Mouse (Mus musculus) heart, embryonic 10.5 days (tissue): ENCODE results near the gene Peli2. TPM values are rescaled to one million over a fixed set of nuclear protein-coding genes. Genes with fewer than 3 reads are reported as not detected.

ENCODE experiments used
- DNase-seq: peaks from one replicate; pipeline ENCODE4 v3.0.0-alpha.2; 2017; ENCODE audit warnings: low spot score
- H3K27ac ChIP-seq: fragments of 300-500 bp; sonication (generic); 2 replicates; pipeline ENCODE4 v1.5.1; 2016; ENCODE audit warnings: mild to moderate bottlenecking
- H3K27me3 ChIP-seq: fragments of 300-500 bp; sonication (generic); 2 replicates; pipeline ENCODE4 v1.6.1; 2016; ENCODE audit warnings: mild to moderate bottlenecking; ENCODE audit not compliant: poor library complexity, insufficient read depth, severe bottlenecking
- H3K36me3 ChIP-seq: fragments of 300-500 bp; sonication (generic); 2 replicates; pipeline ENCODE4 v1.6.1; 2016; ENCODE audit warnings: mild to moderate bottlenecking, moderate library complexity
- H3K4me1 ChIP-seq: fragments of 300-500 bp; sonication (generic); 2 replicates; pipeline ENCODE4 v1.6.1; 2016; ENCODE audit warnings: mild to moderate bottlenecking
- H3K4me3 ChIP-seq: fragments of 300-500 bp; sonication (generic); 2 replicates; pipeline ENCODE4 v1.5.1; 2016; ENCODE audit warnings: mild to moderate bottlenecking, moderate library complexity
- H3K9me3 ChIP-seq: fragments of 300-500 bp; sonication (generic); 2 replicates; pipeline ENCODE4 v1.6.1; 2016; ENCODE audit warnings: mild to moderate bottlenecking, moderate library complexity
- whole genome bisulfite sequencing: fragments of 180-500 bp; shearing (Covaris S2); methylation state at CpG from one replicate; pipeline ENCODE4 v1.1.7; 2016; 5-methylcytosine and 5-hydroxymethylcytosine counted together
- polyA plus RNA-seq: library from polyadenylated mRNA; unstranded; fragments of >200 nt; fragmentation: Nextera tagmentation; extraction: Ambion mirVana; gene quantifications from 2 replicates; pipeline ENCODE4 v1.2.1, GENCODE M21; 2016

The Peli2 gene
- polyA plus RNA-seq, 1 experiment from 2014 or later = 5.0 TPM

GRCm38 (mm10) chr14:48117986-48118385, 2.6 kb upstream of the Peli2 start:
- Histone ChIP-seq H3K9me3 (no peaks in the 10 kb centered on the region), H3K27me3 (peaks cover 8% of the 10 kb centered on the region; the same call in 1 of the 2 replicates), H3K36me3 (no peaks in the 10 kb centered on the region), H3K4me1 (peaks cover 17% of the 10 kb centered on the region), H3K27ac (no peak overlapping the region), H3K4me3 (no peak overlapping the region)
- 77% methylated on average over 5 of the region's 5 CpGs for WGBS
- DNase-seq = no peak

DNA sequence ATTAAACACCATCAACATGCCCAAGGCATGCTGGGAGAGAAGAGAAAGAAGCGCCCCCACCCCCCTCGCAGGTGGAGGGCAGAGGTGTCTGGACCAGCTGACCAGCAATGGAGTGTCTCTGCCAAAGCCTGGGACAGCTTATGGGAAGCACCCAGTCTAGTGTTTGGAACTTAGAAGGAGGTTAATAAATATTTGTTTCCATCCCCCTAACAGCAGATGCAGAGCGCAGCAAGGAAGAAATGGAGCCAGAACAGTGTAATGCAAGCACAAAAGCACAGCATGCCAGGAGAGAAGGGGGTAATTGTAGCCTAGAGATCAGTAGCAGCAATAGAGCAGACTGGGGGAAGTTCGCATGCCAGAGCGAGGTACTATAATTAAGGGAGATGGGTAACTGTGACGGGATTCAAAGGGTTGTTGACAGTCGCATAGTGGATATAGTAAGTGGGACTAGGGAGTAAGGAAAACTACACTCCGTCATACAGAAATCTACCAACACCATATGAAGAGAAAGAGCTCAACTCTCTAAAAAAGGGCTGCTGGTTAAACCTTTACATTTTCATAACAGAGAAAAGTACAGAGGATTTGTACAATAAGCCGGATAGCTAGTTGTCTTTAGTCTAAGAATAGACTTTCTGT, 1.5 kb upstream of the Peli2 start:
- Histone ChIP-seq H3K27me3 (peaks cover 12% of the 10 kb centered on the region; the same call in 1 of the 2 replicates), H3K4me1 (peaks cover 17% of the 10 kb centered on the region), H3K36me3 (no peaks in the 10 kb centered on the region), H3K9me3 (no peaks in the 10 kb centered on the region), H3K27ac (no peak overlapping the region), H3K4me3 (peak overlapping the region; percentile 89; the same call in 1 of the 2 replicates)
- 17% methylated on average over 9 of the region's 9 CpGs for WGBS
- no peak for DNase-seq

DNA sequence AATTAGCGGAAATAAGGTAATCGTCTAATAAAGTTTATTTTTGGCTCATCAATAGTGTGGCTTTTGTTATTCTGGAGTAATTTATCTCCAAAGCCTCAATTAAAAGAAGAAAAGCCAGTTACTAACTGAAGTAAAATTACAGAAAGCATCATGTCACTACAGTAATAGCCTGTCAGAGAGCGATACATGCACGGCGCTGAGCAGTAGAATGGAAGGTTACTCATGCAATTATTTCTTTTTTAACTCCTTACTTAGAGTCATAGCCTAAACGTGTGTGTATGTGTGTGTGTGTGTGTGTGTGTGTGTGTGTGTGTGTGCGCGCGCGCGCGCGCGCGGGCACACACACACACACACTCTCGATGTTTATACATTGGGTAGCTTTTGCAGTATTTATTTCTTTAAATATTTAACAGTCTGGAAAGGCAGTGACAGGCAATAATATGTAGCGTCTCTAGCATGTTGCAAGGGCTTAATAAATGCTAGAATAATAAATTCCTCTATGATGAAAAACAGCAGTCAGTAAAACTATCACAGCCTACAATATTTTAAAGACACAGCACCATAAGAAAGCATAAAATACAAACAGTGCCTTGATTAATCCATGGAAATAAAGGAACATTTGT, 864 bp upstream of the Peli2 start:
- WGBS = 21% methylated on average over 17 of the region's 17 CpGs
- peaks cover 22% of the 10 kb centered on the region for H3K4me1 ChIP-seq
- DNase-seq = no peak
- no peaks in the 10 kb centered on the region for H3K9me3 ChIP-seq
- H3K27ac ChIP-seq = no peak overlapping the region
- peak overlapping the region; percentile 89 for H3K4me3 ChIP-seq
- H3K36me3 ChIP-seq = no peaks in the 10 kb centered on the region
- peaks cover 13% of the 10 kb centered on the region; the same call in 1 of the 2 replicates for H3K27me3 ChIP-seq

DNA sequence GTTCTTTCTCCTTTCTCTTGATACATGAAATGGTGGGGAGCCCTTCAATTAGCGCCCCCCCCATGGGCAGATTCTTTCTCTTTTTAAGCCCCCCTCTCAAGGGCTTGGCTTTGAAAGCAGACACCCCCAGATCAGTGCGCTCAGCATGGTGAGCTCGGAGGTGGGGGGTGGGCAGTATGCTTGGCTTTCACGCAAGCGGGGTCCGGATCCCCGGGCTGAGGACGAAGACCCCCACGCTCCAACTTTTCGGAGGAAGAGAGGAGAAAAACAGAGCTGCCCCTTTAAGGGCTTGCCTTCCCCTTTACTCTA, 226 bp upstream of the Peli2 start:
- Histone ChIP-seq H3K9me3 (no peaks in the 10 kb centered on the region), H3K27ac (peak overlapping the region; percentile 90), H3K4me3 (peak overlapping the region; percentile 89), H3K27me3 (peaks cover 13% of the 10 kb centered on the region; the same call in 1 of the 2 replicates), H3K36me3 (no peaks in the 10 kb centered on the region), H3K4me1 (peaks cover 22% of the 10 kb centered on the region)
- no peak for DNase-seq
- WGBS = under 1% methylated on average over 10 of the region's 10 CpGs

GRCm38 (mm10) chr14:48121529-48122517, 1.2 kb downstream of the Peli2 start:
- no peak for DNase-seq
- Histone ChIP-seq H3K36me3 (no peaks in the 10 kb centered on the region), H3K4me3 (peak overlapping the region; percentile 89), H3K9me3 (no peaks in the 10 kb centered on the region), H3K4me1 (peaks cover 22% of the 10 kb centered on the region), H3K27ac (peak overlapping the region; percentile 90), H3K27me3 (peaks cover 13% of the 10 kb centered on the region)
- under 1% methylated on average over 32 of the region's 32 CpGs for WGBS

DNA sequence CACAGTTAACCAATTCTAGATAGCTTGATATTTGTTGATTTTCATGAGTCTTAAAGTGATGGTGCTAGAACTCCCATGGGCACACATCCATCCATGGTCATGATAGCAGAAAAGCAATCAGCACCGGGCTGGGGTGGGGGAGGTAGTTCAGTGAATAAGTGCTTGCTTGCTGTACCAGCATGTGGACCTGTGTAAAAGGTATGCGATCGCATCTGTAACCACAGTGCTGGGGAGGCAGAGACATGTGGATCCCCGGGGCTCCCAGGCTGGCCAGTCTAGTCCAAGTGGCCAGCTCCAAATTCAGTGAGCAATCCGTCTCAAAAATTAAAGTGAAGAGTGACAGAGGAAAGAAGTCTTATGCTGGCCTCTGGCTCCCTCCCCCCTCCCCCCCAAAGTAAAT, 3.4 kb downstream of the Peli2 start:
- peaks cover 20% of the 10 kb centered on the region for H3K27me3 ChIP-seq
- H3K36me3 ChIP-seq = no peaks in the 10 kb centered on the region
- peaks cover 17% of the 10 kb centered on the region for H3K4me1 ChIP-seq
- H3K27ac ChIP-seq = no peak overlapping the region
- WGBS = 60% methylated on average over 5 of the region's 5 CpGs
- no peak overlapping the region for H3K4me3 ChIP-seq
- no peaks in the 10 kb centered on the region for H3K9me3 ChIP-seq
- no peak for DNase-seq

GRCm38 (mm10) chr14:48124816-48125215, 4.2 kb downstream of the Peli2 start:
- Histone ChIP-seq H3K4me1 (peaks cover 19% of the 10 kb centered on the region), H3K36me3 (no peaks in the 10 kb centered on the region), H3K4me3 (no peak overlapping the region), H3K9me3 (no peaks in the 10 kb centered on the region), H3K27ac (no peak overlapping the region), H3K27me3 (peaks cover 21% of the 10 kb centered on the region)
- WGBS = 72% methylated on average over 4 of the region's 4 CpGs
- DNase-seq = no peak

DNA sequence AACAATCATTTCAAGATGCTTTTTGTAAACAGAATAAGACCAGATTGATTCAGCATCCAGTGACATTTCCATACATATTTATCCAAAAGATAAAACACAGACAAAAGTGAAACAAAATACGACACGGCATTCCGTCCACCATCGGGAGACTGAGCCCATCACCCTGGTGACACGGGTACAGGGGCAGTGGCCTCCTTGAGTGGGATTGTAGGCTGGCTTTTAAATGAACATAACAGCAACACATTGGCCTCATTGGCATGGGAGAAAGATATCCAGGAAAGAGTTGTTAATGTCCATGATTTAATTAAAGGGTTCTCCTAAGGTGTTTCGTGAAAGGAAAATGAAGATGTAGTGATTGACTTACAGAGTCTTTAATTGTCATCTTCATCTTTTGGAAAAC, 5.3 kb downstream of the Peli2 start:
- WGBS = 91% methylated on average over 6 of the region's 6 CpGs
- H3K4me1 ChIP-seq = peaks cover 27% of the 10 kb centered on the region
- DNase-seq = no peak

DNA sequence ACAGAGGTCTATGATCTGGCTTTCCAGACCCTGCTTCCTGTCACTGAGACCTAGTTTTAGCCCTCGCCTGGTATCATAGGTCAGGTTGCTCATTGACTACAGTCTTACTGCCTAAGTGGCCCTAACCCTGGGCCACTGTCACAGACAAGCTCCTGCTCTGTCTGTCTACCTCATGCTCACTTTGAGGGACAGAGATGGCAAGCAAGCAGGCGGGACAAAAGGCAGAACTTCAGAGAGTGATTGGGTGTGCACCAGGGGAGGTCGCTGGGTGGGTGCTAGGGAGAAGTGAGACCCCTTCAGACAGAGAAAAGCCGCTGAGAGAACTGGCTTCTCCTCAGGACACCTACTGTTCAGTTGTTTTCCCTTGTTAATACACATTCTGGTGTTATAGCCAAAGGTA, 6.3 kb downstream of the Peli2 start:
- H3K27me3 ChIP-seq = peaks cover 35% of the 10 kb centered on the region
- 63% methylated on average over 4 of the region's 4 CpGs for WGBS

More for the DNA sequence above, 5.3 kb downstream of the Peli2 start:
- Histone ChIP-seq H3K27ac (no peak overlapping the region), H3K4me3 (no peak overlapping the region), H3K27me3 (peaks cover 27% of the 10 kb centered on the region), H3K36me3 (no peaks in the 10 kb centered on the region), H3K9me3 (no peaks in the 10 kb centered on the region)

DNA sequence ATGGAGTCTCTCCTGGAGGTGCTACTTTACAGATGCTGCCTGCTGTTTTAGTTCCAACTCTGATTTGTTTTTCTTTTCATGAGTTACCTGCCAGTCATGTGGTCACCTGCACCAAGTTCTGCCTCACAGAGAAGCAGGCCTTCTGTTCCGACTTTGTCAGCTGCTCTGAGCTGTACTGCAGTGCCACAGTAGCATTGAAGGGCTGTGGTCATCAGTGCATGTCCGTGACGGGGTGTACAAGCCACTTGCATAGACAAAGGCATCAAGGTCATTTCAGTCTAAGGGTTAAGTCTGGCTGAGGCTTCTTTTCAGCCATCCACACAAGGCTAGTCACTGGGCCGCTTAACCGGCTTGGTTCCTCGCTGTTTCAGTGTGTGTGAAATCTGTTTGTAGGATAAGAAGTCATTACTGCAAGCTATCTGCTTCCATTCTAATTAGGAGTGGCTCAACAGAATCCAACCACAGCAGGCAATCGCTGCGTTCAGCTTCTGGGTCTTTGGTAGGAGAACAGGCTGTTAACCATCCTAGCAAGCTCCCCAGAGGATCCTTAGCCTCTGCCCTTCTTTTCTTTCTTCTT, 7.1 kb downstream of the Peli2 start:
- Histone ChIP-seq H3K27me3 (peaks cover 35% of the 10 kb centered on the region), H3K36me3 (no peaks in the 10 kb centered on the region), H3K27ac (no peak overlapping the region), H3K9me3 (no peaks in the 10 kb centered on the region), H3K4me1 (peaks cover 32% of the 10 kb centered on the region), H3K4me3 (no peak overlapping the region)
- DNase-seq = no peak
- 62% methylated on average over 8 of the region's 8 CpGs for WGBS

More for the DNA sequence above, 6.3 kb downstream of the Peli2 start:
- Histone ChIP-seq H3K4me1 (peaks cover 31% of the 10 kb centered on the region), H3K27ac (no peak overlapping the region), H3K4me3 (no peak overlapping the region), H3K36me3 (no peaks in the 10 kb centered on the region), H3K9me3 (no peaks in the 10 kb centered on the region)
- DNase-seq = no peak

DNA sequence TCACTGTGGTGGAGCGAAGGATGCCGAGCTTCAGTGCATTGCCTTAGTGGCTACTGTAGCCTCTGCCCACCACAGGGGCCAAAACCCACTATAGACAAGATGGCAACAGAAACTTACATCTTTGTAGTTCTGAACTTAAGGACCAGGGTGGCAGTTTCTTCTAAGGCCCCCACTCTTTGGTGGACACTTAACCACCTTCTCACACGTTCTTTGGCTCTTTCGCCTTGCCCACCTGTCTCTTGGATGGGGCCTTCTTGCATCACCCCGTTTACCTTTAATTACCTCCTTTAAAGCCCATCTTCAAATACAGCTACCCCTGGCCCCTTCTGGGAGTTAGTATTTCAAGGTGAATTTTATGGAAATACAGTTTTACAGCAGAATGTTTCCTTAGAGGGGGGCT, 8.1 kb downstream of the Peli2 start:
- Histone ChIP-seq H3K36me3 (no peaks in the 10 kb centered on the region), H3K4me3 (no peak overlapping the region), H3K27me3 (peaks cover 31% of the 10 kb centered on the region), H3K27ac (no peak overlapping the region), H3K9me3 (no peaks in the 10 kb centered on the region), H3K4me1 (peaks cover 40% of the 10 kb centered on the region)
- DNase-seq = no peak
- WGBS = 94% methylated on average over 5 of the region's 5 CpGs

DNA sequence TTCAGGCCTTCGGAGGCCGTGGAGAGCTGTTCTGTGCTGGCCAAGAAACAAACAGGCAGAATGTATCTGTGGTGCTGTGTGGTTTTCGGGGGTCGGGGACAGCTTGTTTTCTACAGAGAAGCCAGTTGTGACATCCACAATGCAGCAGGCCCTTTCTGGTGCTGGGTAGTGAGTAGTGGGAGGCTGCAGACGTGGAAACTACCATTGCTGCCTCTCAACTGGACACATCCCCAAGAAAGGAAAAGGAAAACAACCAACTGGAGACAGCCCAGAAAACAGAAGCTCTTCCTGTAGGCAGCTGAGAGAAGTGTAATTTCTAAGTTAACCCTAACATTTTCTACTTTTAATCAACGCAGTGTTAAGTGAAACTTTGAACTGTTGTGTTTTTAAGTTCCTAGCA, 9.4 kb downstream of the Peli2 start:
- Histone ChIP-seq H3K36me3 (no peaks in the 10 kb centered on the region), H3K9me3 (no peaks in the 10 kb centered on the region), H3K4me1 (peaks cover 47% of the 10 kb centered on the region), H3K27me3 (peaks cover 28% of the 10 kb centered on the region), H3K4me3 (no peak overlapping the region), H3K27ac (no peak overlapping the region)
- 77% methylated on average over 6 of the region's 6 CpGs for WGBS
- no peak for DNase-seq
